In the genomic region with DNA sequence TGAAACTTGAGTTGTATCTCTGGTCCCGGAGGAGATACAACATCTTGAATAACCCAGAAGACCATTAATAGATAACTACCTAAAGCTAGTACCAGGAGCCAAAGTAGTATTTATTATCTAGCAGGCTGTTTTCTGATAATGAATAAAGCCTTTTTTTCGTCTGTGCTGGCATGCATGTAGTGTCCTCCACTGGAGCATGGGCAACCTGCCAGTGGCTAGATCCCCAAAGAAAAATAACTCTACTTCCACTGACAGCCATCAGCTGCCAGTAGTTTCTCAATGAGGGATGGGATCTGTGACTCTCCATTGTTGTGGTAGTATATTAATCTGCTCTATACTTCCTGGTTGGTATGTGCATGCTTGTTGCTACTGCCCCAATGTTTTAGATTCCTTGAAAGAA, we compare ENCODE assay signal across 23 mouse cellular contexts. TPM values are rescaled to one million over a fixed set of nuclear protein-coding genes. Genes with fewer than 3 reads are reported as not detected.
DNase-seq lines count a peak whose midpoint lies in the region; ATAC-seq and TF ChIP-seq lines count a peak whose summit lies in the region.
"Had no signal": no experiment of that assay in that cellular context is flagged by ENCODE, and none has a peak within 500 bp of the region (broad histone marks: within the 10 kb centered on the region; RNA-seq: fewer than 3 reads in every experiment).

No protein-coding gene starts in this region.

- TF ChIP-seq CTCF in midbrain, postnatal 0 days (IDR thresholded peaks at IDR 0.05): no peak

- no peaks in the 10 kb centered on the region for H3K9me3 ChIP-seq in midbrain, postnatal 0 days (ENCODE audit: low read length)
- H3K9me3 ChIP-seq in midbrain, embryonic 15.5 days: no peaks in the 10 kb centered on the region
- H3K9me3 ChIP-seq in neural tube, embryonic 15.5 days (replicated peaks): no peaks in the 10 kb centered on the region
- H3K9me3 ChIP-seq: G1E; limb, embryonic 13.5 days; midbrain, embryonic 10.5 days had no signal

- H3K4me1 ChIP-seq in midbrain, postnatal 0 days (ENCODE audit: insufficient read depth, low read length): no peaks in the 10 kb centered on the region
- H3K4me1 ChIP-seq in midbrain, embryonic 15.5 days: no peaks in the 10 kb centered on the region
- no peaks in the 10 kb centered on the region for H3K4me1 ChIP-seq in neural tube, embryonic 15.5 days
- H3K4me1 ChIP-seq: limb, embryonic 13.5 days; midbrain, embryonic 10.5 days had no signal

- H3K27ac ChIP-seq in midbrain, postnatal 0 days (ENCODE audit: low read depth, low read length): no peak overlapping the region
- H3K27ac ChIP-seq in midbrain, embryonic 15.5 days: no peak overlapping the region
- H3K27ac ChIP-seq in neural tube, embryonic 15.5 days (replicated peaks): no peak overlapping the region
- H3K27ac ChIP-seq: hindbrain, embryonic 14.5 days; limb, embryonic 13.5 days; midbrain, embryonic 10.5 days had no signal

- H3K4me2 ChIP-seq in midbrain, postnatal 0 days (ENCODE audit: low read depth, low read length, poor library complexity, severe bottlenecking): no peak overlapping the region
- H3K4me2 ChIP-seq in midbrain, embryonic 15.5 days: no peak overlapping the region
- no peak overlapping the region for H3K4me2 ChIP-seq in neural tube, embryonic 15.5 days
- H3K4me2 ChIP-seq: hindbrain, embryonic 14.5 days; limb, embryonic 13.5 days had no signal

- peak; percentile 8 for DNase-seq in heart, postnatal 4 days
- DNase-seq in heart, postnatal 36 days: no peak
- DNase-seq in midbrain, postnatal 0 days (ENCODE audit: low spot score): peak; percentile 14
- DNase-seq in adrenal gland, adult (ENCODE audit: inconsistent age in 2 of 2, low spot score in 1 of 2): peak; percentile 47 to 84
- peak; percentile 74 to 76 for DNase-seq in adrenal gland, postnatal 36 days
- no peak for DNase-seq in gastrocnemius, postnatal 10 days
- DNase-seq: cerebellum, adult 9-11 months; thymus, postnatal 25 days had no signal

- no peak overlapping the region for H3K4me3 ChIP-seq in midbrain, postnatal 0 days (ENCODE audit: low read depth, low read length)
- no peak overlapping the region for H3K4me3 ChIP-seq in midbrain, embryonic 15.5 days
- H3K4me3 ChIP-seq in neural tube, embryonic 15.5 days (replicated peaks): no peak overlapping the region
- H3K4me3 ChIP-seq: erythroblast, embryonic 14.5 days; limb, embryonic 13.5 days; midbrain, embryonic 10.5 days had no signal

- no peak overlapping the region for H3K9ac ChIP-seq in midbrain, postnatal 0 days (replicated peaks; ENCODE audit: low read length, poor library complexity, severe bottlenecking)
- H3K9ac ChIP-seq in midbrain, embryonic 15.5 days: no peak overlapping the region
- no peak overlapping the region for H3K9ac ChIP-seq in neural tube, embryonic 15.5 days (replicated peaks)
- H3K9ac ChIP-seq: hindbrain, embryonic 14.5 days; limb, embryonic 13.5 days had no signal

- no peak for ATAC-seq in midbrain, postnatal 0 days (ENCODE audit: low FRiP score)
- ATAC-seq in midbrain, embryonic 15.5 days (replicated peaks): no peak
- ATAC-seq in neural tube, embryonic 15.5 days (ENCODE audit: low FRiP score): no peak
- ATAC-seq: intestine, postnatal 0 days had no signal

- no peaks in the 10 kb centered on the region for H3K27me3 ChIP-seq in midbrain, postnatal 0 days (ENCODE audit: insufficient read depth, low read length)
- no peaks in the 10 kb centered on the region for H3K27me3 ChIP-seq in midbrain, embryonic 15.5 days (replicated peaks)
- H3K27me3 ChIP-seq in neural tube, embryonic 15.5 days (replicated peaks): no peaks in the 10 kb centered on the region
- H3K27me3 ChIP-seq: limb, embryonic 13.5 days had no signal

- intact Hi-C loops in heart, postnatal 36 days (cut with DNase I): no loop called here

- WGBS in midbrain, postnatal 0 days: 77% methylated on average over 2 of the region's 2 CpGs
- 84% methylated on average over 2 of the region's 2 CpGs for WGBS in midbrain, embryonic 15.5 days
- WGBS in neural tube, embryonic 15.5 days: 76% methylated on average over 2 of the region's 2 CpGs

- no peaks in the 10 kb centered on the region for H3K36me3 ChIP-seq in midbrain, postnatal 0 days (ENCODE audit: insufficient read depth, low read length)
- H3K36me3 ChIP-seq in midbrain, embryonic 15.5 days (replicated peaks): no peaks in the 10 kb centered on the region
- H3K36me3 ChIP-seq in neural tube, embryonic 15.5 days: no peaks in the 10 kb centered on the region
- H3K36me3 ChIP-seq: G1E; limb, embryonic 13.5 days; midbrain, embryonic 10.5 days had no signal

RNA-seq across cellular contexts. Expression of a gene that starts 6.1 kb away (rescaled TPM):
- not detected for total RNA-seq in heart, postnatal 4 days (2021)
- total RNA-seq in heart, postnatal 36 days (2021): not detected
- not detected in 2 replicates for total RNA-seq in midbrain, postnatal 0 days (2014; rRNA removed)
- polyA plus RNA-seq in midbrain, postnatal 0 days (2015; fragmentation: Nextera tagmentation; extraction: Ambion mirVana): not detected in 2 replicates
- not detected in 2 replicates for polyA plus RNA-seq in midbrain, embryonic 15.5 days (2015; fragmentation: Nextera tagmentation; extraction: Ambion mirVana)
- not detected for total RNA-seq in adrenal gland, postnatal 36 days (2021)
- polyA plus RNA-seq in neural tube, embryonic 15.5 days (2015; fragmentation: Nextera tagmentation; extraction: Ambion mirVana): not detected in 2 replicates
- total RNA-seq in gastrocnemius, postnatal 10 days (2021): not detected
- total RNA-seq: layer of hippocampus, adult 18-20 months; left cerebral cortex, adult 18-20 months had no signal
- polyA plus RNA-seq: erythroblast, embryonic 14.5 days; G1E; gonadal fat pad, adult 2 months; heart, embryonic 14.5 days; hindbrain, embryonic 14.5 days; intestine, postnatal 0 days; limb, embryonic 13.5 days; liver, embryonic 16.5 days; midbrain, embryonic 10.5 days; small intestine, adult 2 months; stomach, embryonic 14.5 days had no signal

RNA-seq across cellular contexts. Expression of a gene that starts 37.3 kb away (rescaled TPM):
- not detected for total RNA-seq in heart, postnatal 4 days (2021)
- total RNA-seq in heart, postnatal 36 days (2021): not detected
- not detected in 2 replicates for total RNA-seq in midbrain, postnatal 0 days (2014; rRNA removed)
- polyA plus RNA-seq in midbrain, postnatal 0 days (2015; fragmentation: Nextera tagmentation; extraction: Ambion mirVana): 0.20 and 0.22 TPM in 2 replicates
- 0.10 TPM in 1 of 2 replicates, not detected in the other for polyA plus RNA-seq in midbrain, embryonic 15.5 days (2015; fragmentation: Nextera tagmentation; extraction: Ambion mirVana)
- not detected for total RNA-seq in adrenal gland, postnatal 36 days (2021)
- not detected in 2 replicates for polyA plus RNA-seq in neural tube, embryonic 15.5 days (2015; fragmentation: Nextera tagmentation; extraction: Ambion mirVana)
- not detected for total RNA-seq in gastrocnemius, postnatal 10 days (2021)
- total RNA-seq: G1E; layer of hippocampus, adult 18-20 months; left cerebral cortex, adult 18-20 months had no signal
- polyA plus RNA-seq: erythroblast, embryonic 14.5 days; G1E; gonadal fat pad, adult 2 months; heart, embryonic 14.5 days; hindbrain, embryonic 14.5 days; intestine, postnatal 0 days; limb, embryonic 13.5 days; liver, embryonic 16.5 days; midbrain, embryonic 10.5 days; small intestine, adult 2 months; stomach, embryonic 14.5 days had no signal

RNA-seq across cellular contexts. Expression of a gene that starts 45.1 kb away (rescaled TPM):
- not detected for total RNA-seq in heart, postnatal 4 days (2021)
- total RNA-seq in heart, postnatal 36 days (2021): not detected
- not detected in 2 replicates for total RNA-seq in midbrain, postnatal 0 days (2014; rRNA removed)
- polyA plus RNA-seq in midbrain, postnatal 0 days (2015; fragmentation: Nextera tagmentation; extraction: Ambion mirVana): not detected in 2 replicates
- not detected in 2 replicates for polyA plus RNA-seq in midbrain, embryonic 15.5 days (2015; fragmentation: Nextera tagmentation; extraction: Ambion mirVana)
- total RNA-seq in adrenal gland, postnatal 36 days (2021): 1 to 10 TPM in 1 of 2 experiments, not detected in 1; 1.1 TPM
- polyA plus RNA-seq in neural tube, embryonic 15.5 days (2015; fragmentation: Nextera tagmentation; extraction: Ambion mirVana): not detected in 2 replicates
- total RNA-seq in gastrocnemius, postnatal 10 days (2021): not detected
- total RNA-seq: G1E; layer of hippocampus, adult 18-20 months; left cerebral cortex, adult 18-20 months had no signal
- polyA plus RNA-seq: erythroblast, embryonic 14.5 days; G1E; heart, embryonic 14.5 days; hindbrain, embryonic 14.5 days; intestine, postnatal 0 days; limb, embryonic 13.5 days; liver, embryonic 16.5 days; midbrain, embryonic 10.5 days; small intestine, adult 2 months; stomach, embryonic 14.5 days had no signal

Comparison
In these comparisons a context has a peak if more than half of its experiments do, and no peak if none do; other contexts are left out.
1. DNase-seq: peak in heart, postnatal 4 days (single experiment), midbrain, postnatal 0 days (single experiment), adrenal gland, adult (2 of 2) and adrenal gland, postnatal 36 days (2 of 2); none in heart, postnatal 36 days (0 of 2) and gastrocnemius, postnatal 10 days (single experiment).